8 mouse cellular contexts compared by ENCODE assay signal in the genomic region with DNA sequence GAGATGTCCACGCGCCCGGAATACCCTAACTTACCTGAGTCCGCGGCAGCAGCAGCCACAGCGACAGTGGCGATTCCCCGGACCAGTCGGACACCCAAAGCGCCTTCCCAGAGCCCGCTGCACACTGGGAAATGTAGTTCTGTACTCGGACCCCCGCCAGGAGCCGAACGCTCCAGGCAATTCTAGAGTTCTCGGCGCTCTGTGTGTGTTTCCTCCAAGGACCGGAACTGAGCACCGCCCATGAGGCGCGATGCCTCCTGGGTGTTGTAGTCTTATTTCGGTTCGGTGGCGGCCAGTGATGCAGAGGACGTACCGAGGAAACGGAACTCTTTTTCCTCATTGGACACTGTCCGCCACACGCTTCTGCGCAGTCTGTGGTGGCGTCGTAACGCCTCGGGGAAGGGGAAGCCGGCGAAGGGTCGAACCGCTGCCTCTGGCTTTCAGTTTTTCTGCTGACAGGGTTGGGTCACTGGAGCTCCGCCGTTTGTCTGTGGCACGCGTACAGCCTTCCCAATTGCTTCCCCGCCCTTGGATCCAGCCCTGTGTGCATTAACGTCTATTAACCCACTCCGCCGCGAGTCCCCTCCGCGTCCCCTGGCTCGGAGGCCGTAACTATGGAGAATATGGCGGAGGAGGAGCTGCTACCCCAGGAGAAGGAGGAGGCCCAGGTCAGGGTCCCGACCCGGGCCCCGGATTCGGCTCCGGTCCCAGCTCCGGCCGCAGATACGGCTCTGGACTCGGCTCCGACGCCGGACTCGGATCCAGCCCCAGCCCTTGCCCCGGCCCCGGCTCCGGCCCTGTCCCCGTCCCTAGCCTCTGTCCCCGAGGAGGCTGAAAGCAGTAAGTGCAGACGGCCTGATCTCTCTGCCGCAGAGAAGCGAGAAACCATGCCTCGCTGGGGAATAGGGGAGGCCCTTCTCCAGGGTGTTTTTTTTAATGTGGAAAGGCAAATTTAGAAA. TPM values are rescaled to one million over a fixed set of nuclear protein-coding genes. Genes with fewer than 3 reads are reported as not detected.
DNase-seq lines count a peak whose midpoint lies in the region; ATAC-seq and TF ChIP-seq lines count a peak whose summit lies in the region.

A gene (minus strand): TSS at position 193 of the 959 bp plus-strand sequence.
A gene (plus strand): TSS at position 280 of the 959 bp plus-strand sequence.

- peaks cover 29% of the 10 kb centered on the region for H3K79me2 ChIP-seq in MEL (ENCODE audit: control insufficient read depth, insufficient read depth, low read length, poor library complexity)

- peak within 1 kb of the TSS; percentile 96 to 99 for H3K4me3 ChIP-seq in MEL (ENCODE audit: control insufficient read depth in 1 of 2, insufficient read depth in 1 of 2, low read depth in 2 of 2, low read length in 2 of 2)
- H3K4me3 ChIP-seq in cerebellum, adult 2 months (replicated peaks; ENCODE audit: insufficient read depth, low read depth, low read length) = peak within 1 kb of the TSS; percentile 87
- peak within 1 kb of the TSS; percentile 82 for H3K4me3 ChIP-seq in forebrain, postnatal 0 days (ENCODE audit: low read depth, low read length)
- H3K4me3 ChIP-seq in lung, embryonic 15.5 days = peak within 1 kb of the TSS; percentile 91

- peaks cover 0 to 11% of the 10 kb centered on the region in 2 experiments; a peak in 2 of 4 replicates for H3K36me3 ChIP-seq in MEL (ENCODE audit: control insufficient read depth in 1 of 2, insufficient read depth in 2 of 2, low read length in 2 of 2)
- no peaks in the 10 kb centered on the region for H3K36me3 ChIP-seq in forebrain, postnatal 0 days (ENCODE audit: insufficient read depth)
- no peaks in the 10 kb centered on the region for H3K36me3 ChIP-seq in lung, embryonic 15.5 days

- H3K9me3 ChIP-seq in MEL (replicated peaks; ENCODE audit: insufficient read depth, low read length) = no peaks in the 10 kb centered on the region
- H3K9me3 ChIP-seq in forebrain, postnatal 0 days (ENCODE audit: low read length) = no peaks in the 10 kb centered on the region
- H3K9me3 ChIP-seq in lung, embryonic 15.5 days = no peaks in the 10 kb centered on the region

- peak within 1 kb of the TSS; percentile 68 for H3K4me2 ChIP-seq in forebrain, postnatal 0 days (ENCODE audit: low read depth)
- H3K4me2 ChIP-seq in lung, embryonic 15.5 days = peak within 1 kb of the TSS; percentile 63

- peak; percentile 99 for DNase-seq in MEL (ENCODE audit: low read depth, low spot score)
- DNase-seq in cerebellum, adult 2 months = peak; percentile 99 to 100
- peak; percentile 99 for DNase-seq in forebrain, postnatal 0 days
- peak; percentile 97 for DNase-seq in heart, postnatal 4 days
- DNase-seq in layer of hippocampus, adult 8-10 months (ENCODE audit: low spot score in 2 of 2) = peak; percentile 99
- DNase-seq in ovary, adult 18-20 months (ENCODE audit: low spot score) = peak; percentile 98
- peak; percentile 96 for DNase-seq in thymus, postnatal 0 days (ENCODE audit: low spot score)

- ATAC-seq in forebrain, postnatal 0 days = peak; percentile 100
- ATAC-seq in lung, embryonic 15.5 days (ENCODE audit: borderline replicate concordance, extremely low read depth, low FRiP score, low TSS enrichment) = peak; percentile 99

- peaks cover 5 to 12% of the 10 kb centered on the region in 2 experiments for H3K4me1 ChIP-seq in MEL (ENCODE audit: control insufficient read depth in 1 of 2, insufficient read depth in 2 of 2, low read length in 2 of 2)
- H3K4me1 ChIP-seq in cerebellum, adult 2 months (ENCODE audit: control insufficient read depth, insufficient read depth, low read length) = no peaks in the 10 kb centered on the region
- peaks cover 10% of the 10 kb centered on the region for H3K4me1 ChIP-seq in forebrain, postnatal 0 days (ENCODE audit: insufficient read depth)
- peaks cover 21% of the 10 kb centered on the region for H3K4me1 ChIP-seq in lung, embryonic 15.5 days

- H3K27ac ChIP-seq in MEL (ENCODE audit: control insufficient read depth, low read depth, low read length) = peak within 1 kb of the TSS; percentile 90
- peak within 1 kb of the TSS; percentile 80 for H3K27ac ChIP-seq in cerebellum, adult 2 months (ENCODE audit: insufficient read depth, low read length)
- H3K27ac ChIP-seq in forebrain, postnatal 0 days (ENCODE audit: low read depth, low read length) = peak within 1 kb of the TSS; percentile 96
- peak within 1 kb of the TSS; percentile 96 for H3K27ac ChIP-seq in lung, embryonic 15.5 days

- 0 out of 6 replicates have a peak, but pooled peaks of 1 of the 3 experiments have one; percentile 3 for TF ChIP-seq CTCF in MEL (IDR thresholded peaks at IDR 0.05 in 2 of 3, conservative IDR thresholded peaks at IDR 0.05 in 1 of 3; ENCODE audit: control insufficient read depth in 1 of 3, insufficient read depth in 1 of 3, low read depth in 2 of 3, low read length in 3 of 3, poor library complexity in 1 of 3, severe bottlenecking in 1 of 3)
- TF ChIP-seq CTCF in cerebellum, adult 2 months (IDR thresholded peaks at IDR 0.05; ENCODE audit: borderline replicate concordance, insufficient read depth, low read depth, low read length) = no peak
- no peak for TF ChIP-seq CTCF in forebrain, postnatal 0 days (IDR thresholded peaks at IDR 0.05; ENCODE audit: low read depth)

- no peak for TF ChIP-seq RAD21 in MEL (IDR thresholded peaks at IDR 0.05; ENCODE audit: low read depth, low read length)

- peak; percentile 77 to 98 for TF ChIP-seq POLR2A in MEL (IDR thresholded peaks at IDR 0.05; ENCODE audit: control insufficient read depth in 1 of 2, insufficient read depth in 1 of 2, low read depth in 1 of 2, low read length in 2 of 2, poor library complexity in 1 of 2)
- peak; percentile 90 for TF ChIP-seq POLR2A in cerebellum, adult 2 months (IDR thresholded peaks at IDR 0.05; ENCODE audit: borderline replicate concordance, insufficient read depth, low read length)

- WGBS in cerebellum, adult 2 months = under 1% methylated on average over 74 of the region's 74 CpGs
- WGBS in forebrain, postnatal 0 days = under 1% methylated on average over 74 of the region's 74 CpGs
- WGBS in lung, embryonic 15.5 days = under 1% methylated on average over 74 of the region's 74 CpGs

- H3K9ac ChIP-seq in MEL (ENCODE audit: control insufficient read depth, low read depth, low read length, poor library complexity, severe bottlenecking) = peak within 1 kb of the TSS; percentile 96
- peak within 1 kb of the TSS; percentile 89 for H3K9ac ChIP-seq in forebrain, postnatal 0 days
- peak within 1 kb of the TSS; percentile 96 for H3K9ac ChIP-seq in lung, embryonic 15.5 days

- H3K27me3 ChIP-seq in MEL (ENCODE audit: control insufficient read depth in 1 of 2, insufficient read depth in 2 of 2, low read length in 2 of 2) = no peaks in the 10 kb centered on the region
- H3K27me3 ChIP-seq in cerebellum, adult 2 months (ENCODE audit: control insufficient read depth, insufficient read depth, low read length) = no peaks in the 10 kb centered on the region
- no peaks in the 10 kb centered on the region for H3K27me3 ChIP-seq in forebrain, postnatal 0 days (ENCODE audit: insufficient read depth, low read length)
- H3K27me3 ChIP-seq in lung, embryonic 15.5 days = no peaks in the 10 kb centered on the region

- TF ChIP-seq EP300 in MEL (IDR thresholded peaks at IDR 0.05; ENCODE audit: low read depth in 1 of 2, low read length in 2 of 2) = no peak

TF ChIP-seq in MEL, 35 proteins besides CTCF, POLR2A, EP300 and RAD21 (continues in another document):
- TF ChIP-seq POLR2AphosphoS2 (IDR thresholded peaks at IDR 0.05; ENCODE audit: low read length) (peak; percentile 95), GATA1 (IDR thresholded peaks at IDR 0.05; ENCODE audit: low read depth, low read length) (no peak), ETS1 (IDR thresholded peaks at IDR 0.05; ENCODE audit: low read depth, low read length) (peak; percentile 19; the same call in 1 of the 2 replicates), ZC3H11A (IDR thresholded peaks at IDR 0.05; ENCODE audit: low read depth, low read length) (no peak), SIN3A (IDR thresholded peaks at IDR 0.05; ENCODE audit: low read length) (peak; percentile 86), GABPA (IDR thresholded peaks at IDR 0.05; ENCODE audit: low read depth, low read length) (no peak), USF1 (IDR thresholded peaks at IDR 0.05; ENCODE audit: low read depth, low read length) (peak; percentile 46; the same call in 1 of the 2 replicates), CHD2 (IDR thresholded peaks at IDR 0.05; ENCODE audit: low read length) (no peak), BHLHE40 (IDR thresholded peaks at IDR 0.05; ENCODE audit: borderline replicate concordance, low read depth, low read length) (no peak), JUND (IDR thresholded peaks at IDR 0.05; ENCODE audit: low read depth, low read length) (no peak), E2F4 (IDR thresholded peaks at IDR 0.05; ENCODE audit: borderline replicate concordance, low read depth, low read length) (no peak), TBP (IDR thresholded peaks at IDR 0.05; ENCODE audit: low read depth, low read length) (peak; percentile 80)

RNA-seq across cellular contexts. Expression of the first gene that starts in this region (rescaled TPM):
- 13.7 and 14.1 TPM in 2 replicates for total RNA-seq in MEL (2012; rRNA removed)
- 10 to 100 TPM in 1 of 2 experiments, not detected in 1; 13.5 TPM for polyA plus RNA-seq in MEL (2012; ENCODE audit: insufficient read depth in 1 of 2, insufficient read length in 2 of 2, low read depth in 1 of 2, low replicate concordance in 2 of 2, missing spikeins in 1 of 2)
- 16.7 and 21.6 TPM in 2 replicates for polyA plus RNA-seq in cerebellum, adult 2 months (2012; rRNA removed)
- 14.4 and 22.2 TPM in 2 replicates for total RNA-seq in forebrain, postnatal 0 days (2014; rRNA removed)
- 12.6 and 12.9 TPM in 2 replicates for polyA plus RNA-seq in forebrain, postnatal 0 days (2015; fragmentation: Nextera tagmentation; extraction: Ambion mirVana)
- 1 to 10 TPM; 7.0 to 8.7 TPM for total RNA-seq in heart, postnatal 4 days (2021)
- total RNA-seq in layer of hippocampus, adult 8-10 months (2022) = 10 to 100 TPM; 13.2 to 17.7 (median 15.5) TPM
- 23.7 and 26.2 TPM in 2 replicates for polyA plus RNA-seq in lung, embryonic 15.5 days (2015; fragmentation: Nextera tagmentation; extraction: Ambion mirVana)
- polyA plus RNA-seq in thymus, postnatal 0 days (2015; fragmentation: Nextera tagmentation; extraction: Ambion mirVana) = 38.7 and 42.7 TPM in 2 replicates

RNA-seq across cellular contexts. Expression of the second gene that starts in this region (rescaled TPM):
- total RNA-seq in MEL (2012; rRNA removed) = 13.3 and 15.4 TPM in 2 replicates
- polyA plus RNA-seq in MEL (2012; ENCODE audit: insufficient read depth in 1 of 2, insufficient read length in 2 of 2, low read depth in 1 of 2, low replicate concordance in 2 of 2, missing spikeins in 1 of 2) = 10 to 100 TPM in 1 of 2 experiments, not detected in 1; 18.2 TPM
- polyA plus RNA-seq in cerebellum, adult 2 months (2012; rRNA removed) = 30.8 and 31.9 TPM in 2 replicates
- 21.3 and 23.2 TPM in 2 replicates for total RNA-seq in forebrain, postnatal 0 days (2014; rRNA removed)
- 11.7 and 16.4 TPM in 2 replicates for polyA plus RNA-seq in forebrain, postnatal 0 days (2015; fragmentation: Nextera tagmentation; extraction: Ambion mirVana)
- total RNA-seq in heart, postnatal 4 days (2021) = 10 to 100 TPM; 10.7 to 10.8 TPM
- total RNA-seq in layer of hippocampus, adult 8-10 months (2022) = 10 to 100 TPM; 27.8 to 35.1 (median 32.3) TPM
- polyA plus RNA-seq in lung, embryonic 15.5 days (2015; fragmentation: Nextera tagmentation; extraction: Ambion mirVana) = 41.1 and 42.7 TPM in 2 replicates
- 27.2 and 29.9 TPM in 2 replicates for polyA plus RNA-seq in thymus, postnatal 0 days (2015; fragmentation: Nextera tagmentation; extraction: Ambion mirVana)

Comparison
In these comparisons a context has a peak if more than half of its experiments do, and no peak if none do; other contexts are left out.
1. Peak in every context shown above with its lines: DNase-seq, ATAC-seq, H3K4me3 ChIP-seq and H3K27ac ChIP-seq.